Mouse (Mus musculus) right cerebral cortex, adult 2 months (tissue): Measurements from ENCODE around the gene Manba.
"Not testable (repeated sequence)": the region's sequence is repeated elsewhere in the genome, so short reads cannot be mapped to it uniquely, and the experiment has no call there.

Experiments
- DNase-seq, 2 experiments: peaks; one replicate each; pipeline ENCODE4 v3.0.0; 2021 to 2022; ENCODE audit warnings: low spot score in 2 of 2

Manba gene

GRCm38 (mm10) chr3:135486351-135486750 lies 940 bp downstream of the Manba start:
- DNase-seq: no peak

GRCm38 (mm10) chr3:135487803-135488202 lies 2.4 kb downstream of the Manba start:
- DNase-seq: no peak

- DNase-seq: no peak
Measured at GRCm38 (mm10) chr3:135489865-135490520, 4.6 kb downstream of the Manba start.

GRCm38 (mm10) chr3:135491102-135491501 lies 5.7 kb downstream of the Manba start:
- no peak for DNase-seq

GRCm38 (mm10) chr3:135493320-135493719 lies 7.9 kb downstream of the Manba start:
- DNase-seq: not testable (repeated sequence)

- not testable (repeated sequence) for DNase-seq
Measured at GRCm38 (mm10) chr3:135497956-135498355, 12.5 kb downstream of the Manba start.

GRCm38 (mm10) chr3:135498891-135499290 lies 13.5 kb downstream of the Manba start:
- DNase-seq: no peak

- DNase-seq: no peak
Measured at GRCm38 (mm10) chr3:135503160-135503559, 17.7 kb downstream of the Manba start.

- peak; percentile 39 to 47 for DNase-seq
Measured at GRCm38 (mm10) chr3:135505369-135505909, 20.0 kb downstream of the Manba start.

- no peak for DNase-seq
Measured at GRCm38 (mm10) chr3:135505916-135506482, 20.6 kb downstream of the Manba start.

- no peak for DNase-seq
Measured at GRCm38 (mm10) chr3:135507506-135507905, 22.1 kb downstream of the Manba start.

GRCm38 (mm10) chr3:135508191-135508590 lies 22.8 kb downstream of the Manba start:
- DNase-seq: no peak

GRCm38 (mm10) chr3:135510372-135510771 lies 25.0 kb downstream of the Manba start:
- DNase-seq: no peak

- DNase-seq: no peak
Measured at GRCm38 (mm10) chr3:135511683-135512082, 26.3 kb downstream of the Manba start.

GRCm38 (mm10) chr3:135513270-135513669 lies 27.9 kb downstream of the Manba start:
- peak; percentile 14 to 24 for DNase-seq

- DNase-seq: no peak
Measured at GRCm38 (mm10) chr3:135513800-135514425, 28.5 kb downstream of the Manba start.

- DNase-seq: no peak
Measured at GRCm38 (mm10) chr3:135515246-135515645, 29.8 kb downstream of the Manba start.

GRCm38 (mm10) chr3:135516891-135517290 lies 31.5 kb downstream of the Manba start:
- no peak for DNase-seq

- DNase-seq: no peak
Measured at GRCm38 (mm10) chr3:135518882-135519281, 33.5 kb downstream of the Manba start.

- no peak for DNase-seq
Measured at GRCm38 (mm10) chr3:135519584-135519983, 34.2 kb downstream of the Manba start.

- DNase-seq: no peak
Measured at GRCm38 (mm10) chr3:135521963-135522362, 36.6 kb downstream of the Manba start.

- no peak for DNase-seq
Measured at GRCm38 (mm10) chr3:135522618-135523355, 37.4 kb downstream of the Manba start.
